Mouse (Mus musculus) midbrain, embryonic 16.5 days (tissue): ENCODE data around the gene Hoxb3. TPM values are rescaled to one million over a fixed set of nuclear protein-coding genes. Genes with fewer than 3 reads are reported as not detected.
A peak's percentile ranks its signal among the peaks of the same experiment; 100 is the strongest.

ENCODE experiments used
- ATAC-seq: fragments of 200-750 bp; cut with Nextera tagmentation; 2 replicates; pipeline ENCODE4 v1.8.0; 2017; ENCODE audit warnings: moderate TSS enrichment
- H3K27ac ChIP-seq: fragments of 300-500 bp; sonication (generic); 2 replicates; pipeline ENCODE4 v1.5.1; 2014; ENCODE audit warnings: mild to moderate bottlenecking, low read length, mixed read lengths
- H3K27me3 ChIP-seq: fragments of 300-500 bp; sonication (generic); 2 replicates; pipeline ENCODE4 v1.6.1; 2014; ENCODE audit warnings: low read depth, low read length, mixed read lengths; ENCODE audit not compliant: control insufficient read depth, insufficient read depth
- H3K36me3 ChIP-seq: fragments of 300-500 bp; sonication (generic); 2 replicates; pipeline ENCODE4 v1.6.1; 2014; ENCODE audit warnings: mild to moderate bottlenecking, low read length, moderate library complexity, mixed read lengths; ENCODE audit not compliant: control insufficient read depth, insufficient read depth
- H3K4me1 ChIP-seq: fragments of 300-500 bp; sonication (generic); 2 replicates; pipeline ENCODE4 v1.6.1; 2014; ENCODE audit warnings: mild to moderate bottlenecking, low read length, mixed read lengths; ENCODE audit not compliant: control insufficient read depth, insufficient read depth
- H3K4me2 ChIP-seq: fragments of 300-500 bp; sonication (generic); 2 replicates; pipeline ENCODE4 v1.6.1; 2014; ENCODE audit warnings: mild to moderate bottlenecking, low read length, mixed read lengths
- H3K4me3 ChIP-seq: fragments of 300-500 bp; sonication (generic); 2 replicates; pipeline ENCODE4 v1.5.1; 2014; ENCODE audit warnings: low read depth, mild to moderate bottlenecking, low read length, moderate library complexity, mixed read lengths
- H3K9ac ChIP-seq: fragments of 300-500 bp; sonication (generic); 2 replicates; pipeline ENCODE4 v1.6.1; 2014; ENCODE audit warnings: low read depth, low read length, mixed read lengths
- H3K9me3 ChIP-seq: fragments of 300-500 bp; sonication (generic); replicated peaks from 2 replicates; pipeline ENCODE4 v1.6.1; 2014; ENCODE audit warnings: mild to moderate bottlenecking, low read length, mixed read lengths; ENCODE audit not compliant: control insufficient read depth, poor library complexity, severe bottlenecking
- WGBS: fragments of 180-500 bp; shearing (Covaris S2); extraction: QIAGEN DNeasy Blood & Tissue Kit; methylation state at CpG from one replicate; pipeline ENCODE4 v1.1.7; 2014; 5-methylcytosine and 5-hydroxymethylcytosine counted together
- polyA plus RNA-seq: library from polyadenylated mRNA; unstranded; fragments of >200 nt; fragmentation: Nextera tagmentation; extraction: Ambion mirVana; gene quantifications from 2 replicates; pipeline ENCODE4 v1.2.1, GENCODE M21; 2015

The Hoxb3 gene
- polyA plus RNA-seq, 1 experiment from 2014 or later, result not detected

- Histone ChIP-seq H3K9me3 (no peaks in the 10 kb centered on the region), H3K4me1 (no peaks in the 10 kb centered on the region), H3K36me3 (no peaks in the 10 kb centered on the region), H3K27me3 (peaks cover 92% of the 10 kb centered on the region), H3K27ac (no peak overlapping the region), H3K4me2 (no peak overlapping the region), H3K9ac (no peak overlapping the region), H3K4me3 (no peak overlapping the region)
- no peak for ATAC-seq
- WGBS, result 0% methylated on average over 5 of the region's 5 CpGs
Observed at GRCm38 (mm10) chr11:96315344-96315681, 7.8 kb upstream of the Hoxb3 start.

- H3K4me1 ChIP-seq, result no peaks in the 10 kb centered on the region
- no peak overlapping the region for H3K27ac ChIP-seq
- H3K4me2 ChIP-seq, result no peak overlapping the region
Observed at GRCm38 (mm10) chr11:96316696-96317607, 6.2 kb upstream of the Hoxb3 start.

DNA sequence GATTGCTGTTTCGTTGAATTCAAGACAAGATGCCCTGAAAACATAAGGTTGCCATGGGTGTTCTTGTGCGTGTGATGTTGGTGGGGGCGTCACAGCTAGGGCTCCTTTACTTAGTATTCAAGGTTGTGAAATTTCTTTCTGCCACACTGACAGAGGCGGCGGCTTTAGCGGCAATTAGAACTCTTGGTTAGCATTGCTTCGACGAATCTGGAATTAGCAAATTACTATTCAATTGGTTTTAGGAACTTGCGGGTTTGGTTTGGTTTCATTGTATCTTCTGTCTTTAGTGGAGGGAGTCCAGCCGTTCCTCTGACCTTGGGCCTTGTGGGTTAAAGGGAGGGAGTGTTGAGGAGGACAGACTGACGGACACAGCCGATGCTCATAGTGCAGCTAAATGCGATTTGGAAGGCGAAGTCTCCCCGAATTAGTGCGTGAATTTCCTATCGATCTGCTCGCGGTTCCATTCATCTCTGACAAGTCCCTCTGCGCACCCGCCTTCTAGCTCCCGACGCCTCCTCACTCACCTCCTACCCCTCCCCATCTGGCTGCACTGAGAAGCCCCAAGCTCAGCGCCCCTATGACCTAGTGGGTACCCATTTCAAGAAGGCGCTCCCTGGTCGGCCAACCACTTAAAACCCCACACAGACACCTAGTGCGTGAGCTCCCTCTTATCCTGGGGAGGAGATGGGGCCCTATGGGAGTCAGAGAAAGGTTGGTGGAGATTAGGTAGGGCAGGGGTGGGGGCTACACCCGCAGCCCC lies 5.3 kb upstream of the Hoxb3 start, which contains the start of gene Hoxb4:
Hoxb4 (plus strand) TSS at position 660 of the 760 bp plus-strand sequence.
- peaks cover 91% of the 10 kb centered on the region for H3K27me3 ChIP-seq
- no peak within 1 kb of the TSS for H3K27ac ChIP-seq
- H3K4me1 ChIP-seq, result no peaks in the 10 kb centered on the region
- no peak within 1 kb of the TSS for H3K4me3 ChIP-seq
- no peak for ATAC-seq
- peak within 1 kb of the TSS; percentile 12; the same call in 1 of the 2 replicates for H3K4me2 ChIP-seq
- no peak within 1 kb of the TSS for H3K9ac ChIP-seq
- no peaks in the 10 kb centered on the region for H3K9me3 ChIP-seq
- WGBS, result under 1% methylated on average over 28 of the region's 28 CpGs
- H3K36me3 ChIP-seq, result no peaks in the 10 kb centered on the region

More at GRCm38 (mm10) chr11:96316696-96317607, 6.2 kb upstream of the Hoxb3 start:
- no peak for ATAC-seq
- 5% methylated on average over 18 of the region's 18 CpGs for WGBS
- no peaks in the 10 kb centered on the region for H3K36me3 ChIP-seq
- H3K9me3 ChIP-seq, result no peaks in the 10 kb centered on the region
- H3K27me3 ChIP-seq, result peaks cover 91% of the 10 kb centered on the region
- no peak overlapping the region for H3K9ac ChIP-seq
- no peak overlapping the region for H3K4me3 ChIP-seq

GRCm38 (mm10) chr11:96318368-96319070 lies 4.6 kb upstream of the Hoxb3 start:
- Histone ChIP-seq H3K36me3 (no peaks in the 10 kb centered on the region), H3K27ac (no peak overlapping the region), H3K9me3 (no peaks in the 10 kb centered on the region), H3K4me2 (peak overlapping the region; percentile 12; the same call in 1 of the 2 replicates), H3K9ac (no peak overlapping the region), H3K4me3 (no peak overlapping the region), H3K27me3 (peaks cover 90% of the 10 kb centered on the region), H3K4me1 (no peaks in the 10 kb centered on the region)
- WGBS, result 0% methylated on average over 40 of the region's 45 CpGs
- no peak for ATAC-seq

DNA sequence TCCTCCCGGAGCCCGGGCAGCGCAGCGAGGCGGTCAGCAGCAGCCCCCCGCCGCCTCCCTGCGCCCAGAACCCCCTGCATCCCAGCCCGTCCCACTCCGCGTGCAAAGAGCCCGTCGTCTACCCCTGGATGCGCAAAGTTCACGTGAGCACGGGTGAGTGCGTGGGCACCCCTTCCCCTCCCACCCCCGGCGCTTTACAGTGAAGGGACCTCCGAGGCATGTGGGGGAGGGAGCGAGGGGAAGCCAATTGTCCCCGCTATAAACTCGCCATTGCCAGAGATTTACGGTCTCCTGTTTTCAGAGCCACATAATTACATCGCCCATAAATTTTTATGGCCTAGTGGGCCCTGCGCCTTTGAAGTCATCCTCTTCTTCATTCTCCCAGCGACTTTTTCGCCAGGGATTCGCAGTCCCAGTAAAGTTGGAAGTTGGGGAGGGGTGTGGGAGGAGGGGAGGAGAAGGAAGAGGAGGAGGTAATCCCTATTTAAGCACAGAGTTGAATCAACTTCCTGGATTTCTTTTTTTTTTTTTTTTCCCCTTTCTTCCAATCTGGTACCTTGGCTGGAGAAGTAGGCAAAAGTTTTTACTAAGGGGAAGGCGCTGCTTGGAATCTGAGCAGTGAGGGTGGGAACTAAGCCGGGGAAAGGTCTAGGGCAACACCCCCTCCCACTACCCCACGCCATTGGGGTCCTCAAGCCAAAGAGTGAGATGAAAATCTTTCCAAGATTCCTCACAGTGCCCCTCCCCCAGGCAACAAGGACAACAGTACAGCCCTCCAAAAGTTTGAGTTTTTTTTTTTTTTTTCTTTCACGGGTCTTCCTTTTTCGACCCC lies 3.8 kb upstream of the Hoxb3 start:
- no peak overlapping the region for H3K27ac ChIP-seq
- H3K27me3 ChIP-seq, result peaks cover 90% of the 10 kb centered on the region
- H3K4me2 ChIP-seq, result peak overlapping the region; percentile 12; the same call in 1 of the 2 replicates
- WGBS, result 2% methylated on average over 26 of the region's 34 CpGs
- no peak overlapping the region for H3K4me3 ChIP-seq
- H3K9me3 ChIP-seq, result no peaks in the 10 kb centered on the region
- no peaks in the 10 kb centered on the region for H3K4me1 ChIP-seq
- H3K36me3 ChIP-seq, result no peaks in the 10 kb centered on the region
- no peak overlapping the region for H3K9ac ChIP-seq
- no peak for ATAC-seq

- Histone ChIP-seq H3K4me2 (no peak overlapping the region), H3K9me3 (no peaks in the 10 kb centered on the region), H3K9ac (no peak overlapping the region), H3K36me3 (no peaks in the 10 kb centered on the region), H3K27me3 (peaks cover 93% of the 10 kb centered on the region), H3K27ac (no peak overlapping the region), H3K4me1 (no peaks in the 10 kb centered on the region), H3K4me3 (no peak overlapping the region)
- under 1% methylated on average over 29 of the region's 29 CpGs for WGBS
- ATAC-seq, result no peak
Observed at GRCm38 (mm10) chr11:96319910-96320309, 3.2 kb upstream of the Hoxb3 start.

- no peaks in the 10 kb centered on the region for H3K9me3 ChIP-seq
- peaks cover 92% of the 10 kb centered on the region for H3K27me3 ChIP-seq
- no peak for ATAC-seq
- WGBS, result under 1% methylated on average over 17 of the region's 17 CpGs
- H3K4me2 ChIP-seq, result no peak overlapping the region
- H3K9ac ChIP-seq, result no peak overlapping the region
- H3K4me1 ChIP-seq, result no peaks in the 10 kb centered on the region
- no peak overlapping the region for H3K27ac ChIP-seq
- no peak overlapping the region for H3K4me3 ChIP-seq
- H3K36me3 ChIP-seq, result no peaks in the 10 kb centered on the region
Observed at GRCm38 (mm10) chr11:96320688-96321087, 2.4 kb upstream of the Hoxb3 start.

- H3K9ac ChIP-seq, result no peak overlapping the region
- H3K27me3 ChIP-seq, result peaks cover 91% of the 10 kb centered on the region
- no peak overlapping the region for H3K4me2 ChIP-seq
- no peaks in the 10 kb centered on the region for H3K9me3 ChIP-seq
- H3K4me1 ChIP-seq, result no peaks in the 10 kb centered on the region
- H3K36me3 ChIP-seq, result no peaks in the 10 kb centered on the region
- H3K4me3 ChIP-seq, result no peak overlapping the region
- WGBS, result 4% methylated on average over 5 of the region's 5 CpGs
- no peak overlapping the region for H3K27ac ChIP-seq
- ATAC-seq, result no peak
Observed at GRCm38 (mm10) chr11:96321846-96322245, 1.3 kb upstream of the Hoxb3 start.
